Mouse (Mus musculus) stomach, postnatal 0 days (tissue): ENCODE results near the gene Idh3a.

ENCODE experiments used
- CTCF ChIP-seq: IDR thresholded peaks from 2 replicates; pipeline ENCODE4 v1.5.1; 2016; ENCODE audit warnings: antibody characterized with exemption, low read depth, mild to moderate bottlenecking, moderate library complexity
- EP300 ChIP-seq: optimal IDR thresholded peaks from 2 replicates; pipeline ENCODE3; 2016; ENCODE audit warnings: antibody characterized with exemption

GRCm38 (mm10) chr9:54559771-54560471, 26.2 kb upstream of the Idh3a start, which contains the start of gene Cib2:
- TF ChIP-seq CTCF (peak; percentile 60), EP300 (no peak)
